Mouse (Mus musculus) myocyte (in vitro differentiated cells): ENCODE measurements around the gene Ergic1. TPM values are rescaled to one million over a fixed set of nuclear protein-coding genes. Genes with fewer than 3 reads are reported as not detected.

Source experiments
- H3K27me3 ChIP-seq: one replicate; pipeline ENCODE4 v1.6.1; 2011; ENCODE audit not compliant: control insufficient read depth, insufficient read depth, insufficient read length
- H3K36me3 ChIP-seq: one replicate; pipeline ENCODE4 v1.6.1; 2011; ENCODE audit not compliant: control insufficient read depth, insufficient read depth
- H3K4me2 ChIP-seq: one replicate; pipeline ENCODE4 v1.6.1; 2011; ENCODE audit warnings: low read depth, control low read depth
- H3K4me3 ChIP-seq: one replicate; pipeline ENCODE4 v1.5.1; 2011; ENCODE audit warnings: mild to moderate bottlenecking, control low read depth, moderate library complexity
- H3K79me2 ChIP-seq: one replicate; pipeline ENCODE4 v1.6.1; 2011; ENCODE audit not compliant: control insufficient read depth, insufficient read depth
- H3ac ChIP-seq: one replicate; pipeline ENCODE4 v1.6.1; 2011; ENCODE audit not compliant: control insufficient read depth, insufficient read length
- CEBPB ChIP-seq: IDR thresholded peaks from 2 replicates; pipeline ENCODE4 v1.6.1; 2011; ENCODE audit warnings: mild to moderate bottlenecking, moderate library complexity; ENCODE audit not compliant: poor library complexity, insufficient read depth, severe bottlenecking
- E2F4 ChIP-seq: IDR thresholded peaks from one replicate; pipeline ENCODE4 v1.6.1; 2011; ENCODE audit warnings: mild to moderate bottlenecking, control low read depth, moderate library complexity; ENCODE audit not compliant: insufficient read depth
- MAX ChIP-seq: IDR thresholded peaks from one replicate; pipeline ENCODE4 v1.6.1; 2011; ENCODE audit warnings: low read depth, mild to moderate bottlenecking, control low read depth
- MYOD1 ChIP-seq, 3 experiments: IDR thresholded peaks; one replicate each; pipeline ENCODE4 v1.6.1; 2011; ENCODE audit warnings: control low read depth in 2 of 3, low read depth in 2 of 3, mild to moderate bottlenecking in 2 of 3, moderate library complexity in 1 of 3; ENCODE audit not compliant: insufficient read length in 2 of 3, control insufficient read depth in 1 of 3
- MYOG ChIP-seq, 3 experiments: IDR thresholded peaks; one replicate each; pipeline ENCODE4 v1.6.1; 2011; ENCODE audit warnings: control low read depth in 2 of 3, low read depth in 2 of 3, mild to moderate bottlenecking in 2 of 3; ENCODE audit not compliant: insufficient read length in 2 of 3, control insufficient read depth in 1 of 3, insufficient read depth in 1 of 3
- POLR2A ChIP-seq: IDR thresholded peaks from one replicate; pipeline ENCODE4 v1.6.1; 2011; ENCODE audit warnings: low read depth, mild to moderate bottlenecking, control low read depth, moderate library complexity; ENCODE audit not compliant: insufficient read length
- POLR2AphosphoS2 ChIP-seq: IDR thresholded peaks from one replicate; pipeline ENCODE4 v1.6.1; 2011; ENCODE audit warnings: low read depth, control low read depth; ENCODE audit not compliant: insufficient read length
- REST ChIP-seq: IDR thresholded peaks from one replicate; pipeline ENCODE4 v1.6.1; 2011; ENCODE audit warnings: mild to moderate bottlenecking, control low read depth, moderate library complexity; ENCODE audit not compliant: insufficient read depth, insufficient read length
- SRF ChIP-seq: IDR thresholded peaks from one replicate; pipeline ENCODE4 v1.6.1; 2011; ENCODE audit warnings: low read depth; ENCODE audit not compliant: control insufficient read depth, insufficient read length
- TCF12 ChIP-seq: IDR thresholded peaks from one replicate; pipeline ENCODE4 v1.6.1; 2011; ENCODE audit warnings: mild to moderate bottlenecking, control low read depth; ENCODE audit not compliant: poor library complexity, insufficient read depth, severe bottlenecking
- TCF3 ChIP-seq: IDR thresholded peaks from one replicate; pipeline ENCODE4 v1.6.1; 2011; ENCODE audit warnings: low read depth, control low read depth; ENCODE audit not compliant: insufficient read length
- USF1 ChIP-seq: IDR thresholded peaks from one replicate; pipeline ENCODE4 v1.6.1; 2011; ENCODE audit warnings: low read depth, mild to moderate bottlenecking, control low read depth, moderate library complexity
- polyA plus RNA-seq: library from polyadenylated mRNA; unstranded; fragments of >200 nt; fragmentation: generic; extraction: Trizol; gene quantifications from one replicate; pipeline ENCODE4 v1.2.1, GENCODE M21; 2012; ENCODE audit warnings: missing spikeins

The Ergic1 gene
- polyA plus RNA-seq, 1 experiment, result 102 TPM

DNA sequence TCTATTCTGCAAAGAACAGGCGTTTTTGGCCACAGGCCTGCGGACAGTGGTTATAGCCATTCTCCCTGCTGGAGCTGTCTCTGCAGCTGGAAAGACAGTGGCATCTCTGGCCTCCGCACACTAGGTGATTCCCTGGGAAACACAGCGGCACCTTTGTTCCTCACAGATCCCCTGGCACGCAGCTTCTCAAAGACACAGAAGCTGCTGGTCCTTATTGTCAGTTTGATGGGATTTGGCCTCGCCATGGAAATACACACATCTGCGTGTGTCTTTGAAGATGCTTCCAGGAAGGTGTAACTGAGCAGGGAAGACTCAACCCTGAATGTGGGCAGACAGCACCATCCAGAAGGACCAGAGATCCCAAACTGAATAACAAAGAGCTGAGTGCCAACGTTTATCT lies 42.0 kb downstream of the Ergic1 start:
- no peak for TF ChIP-seq SRF
- Histone ChIP-seq H3K4me2 (no peak overlapping the region), H3K27me3 (no peaks in the 10 kb centered on the region), H3K36me3 (no peaks in the 10 kb centered on the region), H3K4me3 (no peak overlapping the region), H3K79me2 (peaks cover 32% of the 10 kb centered on the region), H3ac (no peak overlapping the region)

DNA sequence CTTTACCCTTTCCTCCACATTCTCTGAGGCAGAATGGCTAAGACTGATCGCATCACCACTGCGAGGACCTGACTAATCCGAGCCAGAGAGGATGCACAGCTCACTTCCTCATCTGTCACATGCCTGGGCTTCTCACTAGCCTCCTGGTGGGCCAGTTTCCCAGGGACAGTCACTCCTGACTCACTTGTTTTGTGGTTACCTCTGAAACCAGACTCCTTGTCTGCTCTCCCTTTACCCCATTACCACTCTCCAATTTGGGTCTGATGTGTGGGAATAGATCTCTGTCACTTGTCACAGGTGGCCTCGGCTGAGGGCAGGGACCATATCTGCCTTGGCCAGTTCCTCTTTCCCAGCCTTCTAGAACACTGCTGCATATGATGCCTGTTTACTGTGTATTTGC lies 44.3 kb downstream of the Ergic1 start:
- TF ChIP-seq CEBPB, result no peak
- no peak for TF ChIP-seq SRF
- TF ChIP-seq POLR2A, result no peak
- TF ChIP-seq MYOG (IDR thresholded peaks at IDR 0.05; ENCODE audit: control insufficient read depth in 1 of 3, insufficient read depth in 1 of 3, insufficient read length in 2 of 3, low read depth in 2 of 3), result peak in 2 of 3 experiments; percentile 1 to 25
- peak; percentile 71 for TF ChIP-seq USF1
- TF ChIP-seq MYOD1 (IDR thresholded peaks at IDR 0.05; ENCODE audit: control insufficient read depth in 1 of 3, insufficient read length in 2 of 3, low read depth in 2 of 3), result peak in 2 of 3 experiments; percentile 34 to 62
- TF ChIP-seq TCF3, result no peak
- no peak for TF ChIP-seq POLR2AphosphoS2
- TF ChIP-seq REST, result no peak
- TF ChIP-seq MAX, result no peak
- TF ChIP-seq TCF12, result peak; percentile 44
- TF ChIP-seq E2F4, result no peak
- no peaks in the 10 kb centered on the region for H3K27me3 ChIP-seq
- peaks cover 29% of the 10 kb centered on the region for H3K79me2 ChIP-seq
- no peaks in the 10 kb centered on the region for H3K36me3 ChIP-seq
- no peak overlapping the region for H3K4me3 ChIP-seq
- peak overlapping the region; percentile 59 for H3K4me2 ChIP-seq
- no peak overlapping the region for H3ac ChIP-seq

DNA sequence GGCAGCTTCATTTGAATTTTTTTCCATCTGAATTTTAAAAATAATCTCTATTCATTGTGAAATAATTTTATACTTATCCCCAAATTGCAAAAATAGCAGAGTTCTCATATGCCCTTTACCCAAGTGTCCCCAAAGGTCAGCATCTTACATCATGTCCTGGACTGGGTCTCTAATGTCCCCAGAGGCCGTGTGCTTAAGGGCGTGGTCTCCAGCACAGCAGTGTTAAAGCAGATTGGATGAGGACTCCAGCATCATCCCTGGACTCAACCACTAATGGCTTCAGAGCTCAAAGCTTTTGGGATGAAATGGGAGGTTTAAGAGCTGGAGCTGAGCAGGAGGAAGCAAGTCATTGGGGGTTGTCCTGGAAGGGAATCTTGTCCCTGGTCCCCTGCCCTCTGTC lies 45.2 kb downstream of the Ergic1 start:
- TF ChIP-seq TCF3, result no peak
- no peak for TF ChIP-seq POLR2A
- TF ChIP-seq POLR2AphosphoS2, result no peak
- no peak for TF ChIP-seq SRF
- TF ChIP-seq MAX, result no peak
- no peak for TF ChIP-seq MYOD1 (IDR thresholded peaks at IDR 0.05; ENCODE audit: control insufficient read depth in 1 of 3, insufficient read length in 2 of 3, low read depth in 2 of 3)
- no peak for TF ChIP-seq TCF12
- Histone ChIP-seq H3ac (no peak overlapping the region), H3K79me2 (peaks cover 20% of the 10 kb centered on the region), H3K27me3 (no peaks in the 10 kb centered on the region), H3K4me3 (no peak overlapping the region), H3K4me2 (no peak overlapping the region), H3K36me3 (no peaks in the 10 kb centered on the region)

DNA sequence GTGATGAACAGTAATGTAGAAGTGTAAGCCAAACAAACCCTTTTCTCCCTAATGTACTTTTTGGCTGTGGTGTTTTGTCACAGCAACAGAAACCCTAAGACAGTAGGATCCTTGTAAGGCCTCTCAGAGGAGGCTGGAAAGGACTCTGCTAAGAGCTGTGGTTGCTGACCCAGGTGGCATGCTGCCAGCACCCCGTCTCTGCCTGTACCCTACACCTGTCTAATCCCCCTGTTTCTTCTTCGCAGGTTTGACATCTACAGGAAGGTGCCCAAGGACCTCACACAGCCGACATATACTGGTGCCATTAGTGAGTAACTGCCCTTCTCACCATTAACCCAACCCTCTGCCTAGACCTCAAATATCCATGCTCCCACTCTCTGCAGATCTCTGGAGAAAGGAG lies 47.1 kb downstream of the Ergic1 start:
- no peak for TF ChIP-seq MYOD1 (IDR thresholded peaks at IDR 0.05; ENCODE audit: control insufficient read depth in 1 of 3, insufficient read length in 2 of 3, low read depth in 2 of 3)
- no peak for TF ChIP-seq POLR2A
- TF ChIP-seq POLR2AphosphoS2, result no peak
- no peak for TF ChIP-seq SRF
- no peak for TF ChIP-seq REST
- TF ChIP-seq TCF12, result no peak
- no peak for TF ChIP-seq E2F4
- TF ChIP-seq TCF3, result no peak
- TF ChIP-seq CEBPB, result no peak
- no peak for TF ChIP-seq USF1
- H3ac ChIP-seq, result no peak overlapping the region
- peaks cover 9% of the 10 kb centered on the region for H3K79me2 ChIP-seq
- no peaks in the 10 kb centered on the region for H3K36me3 ChIP-seq
- H3K4me2 ChIP-seq, result no peak overlapping the region
- H3K27me3 ChIP-seq, result no peaks in the 10 kb centered on the region
- H3K4me3 ChIP-seq, result no peak overlapping the region

DNA sequence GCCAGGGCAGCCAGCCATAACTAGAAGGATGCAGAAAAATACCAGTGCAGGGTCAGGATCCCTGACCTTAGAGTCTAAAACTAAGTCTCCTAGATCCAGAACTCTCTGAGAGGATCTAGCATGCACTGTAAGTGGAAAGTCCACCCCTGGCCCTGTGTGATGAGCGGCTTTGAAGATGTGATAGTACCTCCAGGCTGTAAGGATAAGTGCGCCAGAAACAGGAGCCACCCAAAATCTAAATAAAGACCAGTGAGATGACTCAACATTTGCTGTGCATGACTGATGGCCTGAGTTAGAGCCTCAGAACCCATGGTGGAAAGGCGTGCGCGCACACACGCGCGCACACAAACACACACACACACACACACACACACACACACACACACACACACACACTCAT lies 47.6 kb downstream of the Ergic1 start:
- H3ac ChIP-seq, result no peak overlapping the region
- no peak overlapping the region for H3K4me3 ChIP-seq
- H3K4me2 ChIP-seq, result no peak overlapping the region
- H3K36me3 ChIP-seq, result no peaks in the 10 kb centered on the region
- H3K27me3 ChIP-seq, result no peaks in the 10 kb centered on the region
- peaks cover 6% of the 10 kb centered on the region for H3K79me2 ChIP-seq
- no peak for TF ChIP-seq POLR2AphosphoS2

DNA sequence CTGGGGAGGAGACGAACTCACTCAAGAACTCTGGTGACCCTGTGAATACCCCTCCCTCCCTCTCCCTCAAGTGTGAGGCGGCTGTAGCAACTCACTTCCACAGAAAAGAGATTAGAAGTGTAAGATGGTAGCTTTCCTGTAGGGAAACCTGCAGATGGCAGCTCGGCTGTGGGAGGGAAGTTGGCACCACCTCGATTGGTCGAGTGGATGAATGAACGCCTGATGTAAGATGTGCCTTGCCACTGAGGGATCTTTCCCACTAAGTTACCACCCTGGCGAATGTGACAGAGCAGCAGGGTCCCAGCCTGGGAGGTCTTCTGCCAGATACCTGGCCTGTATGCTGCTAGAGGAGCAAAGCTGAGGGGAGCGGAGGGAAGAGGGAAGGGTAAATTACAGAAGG lies 48.5 kb downstream of the Ergic1 start:
- Histone ChIP-seq H3K27me3 (no peaks in the 10 kb centered on the region), H3K4me3 (no peak overlapping the region), H3K79me2 (peaks cover 6% of the 10 kb centered on the region), H3K4me2 (no peak overlapping the region), H3K36me3 (no peaks in the 10 kb centered on the region), H3ac (no peak overlapping the region)
- TF ChIP-seq MYOD1 (IDR thresholded peaks at IDR 0.05; ENCODE audit: control insufficient read depth in 1 of 3, insufficient read length in 2 of 3, low read depth in 2 of 3), result no peak
- no peak for TF ChIP-seq E2F4
- TF ChIP-seq MAX, result no peak
- TF ChIP-seq POLR2AphosphoS2, result no peak
- TF ChIP-seq MYOG (IDR thresholded peaks at IDR 0.05; ENCODE audit: control insufficient read depth in 1 of 3, insufficient read depth in 1 of 3, insufficient read length in 2 of 3, low read depth in 2 of 3), result no peak
- TF ChIP-seq CEBPB, result no peak
- no peak for TF ChIP-seq TCF12
- no peak for TF ChIP-seq TCF3
- no peak for TF ChIP-seq POLR2A
- TF ChIP-seq SRF, result no peak
